Mouse (Mus musculus) CH12F3 (cell line): ENCODE data around the gene Vangl2.
"Not testable (repeated sequence)": the region's sequence is repeated elsewhere in the genome, so short reads cannot be mapped to it uniquely, and the experiment has no call there.

ENCODE experiments used
- in situ Hi-C: fragments of 300-500 bp; cut with MboI; formaldehyde crosslinking; loops from 2 replicates; pipeline ENCODE4 v1.14.3; 2020; ENCODE audit warnings: low sequenced_read_pairs

Vangl2 gene

DNA sequence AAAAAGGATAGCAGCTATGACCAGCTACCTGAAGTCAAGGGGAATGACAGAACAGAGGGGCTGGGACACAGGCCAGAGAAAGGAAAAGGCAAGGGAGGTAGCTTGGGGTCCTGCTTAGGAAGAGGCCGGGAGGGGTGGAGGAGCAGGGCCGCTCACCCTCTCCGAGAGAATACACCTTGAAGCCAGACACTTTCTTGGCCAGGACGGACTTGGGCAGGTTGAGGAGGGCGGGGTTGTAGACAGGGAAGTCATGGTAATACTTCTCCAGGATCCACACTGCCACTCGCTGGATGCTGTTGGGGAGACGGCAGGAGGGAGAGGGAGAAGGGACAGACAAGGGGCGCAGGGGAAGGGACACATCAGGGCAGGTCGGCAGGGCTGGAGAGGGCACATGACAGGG lies 19.9 kb downstream of the Vangl2 start:
- in situ Hi-C loops, result no loop called here

DNA sequence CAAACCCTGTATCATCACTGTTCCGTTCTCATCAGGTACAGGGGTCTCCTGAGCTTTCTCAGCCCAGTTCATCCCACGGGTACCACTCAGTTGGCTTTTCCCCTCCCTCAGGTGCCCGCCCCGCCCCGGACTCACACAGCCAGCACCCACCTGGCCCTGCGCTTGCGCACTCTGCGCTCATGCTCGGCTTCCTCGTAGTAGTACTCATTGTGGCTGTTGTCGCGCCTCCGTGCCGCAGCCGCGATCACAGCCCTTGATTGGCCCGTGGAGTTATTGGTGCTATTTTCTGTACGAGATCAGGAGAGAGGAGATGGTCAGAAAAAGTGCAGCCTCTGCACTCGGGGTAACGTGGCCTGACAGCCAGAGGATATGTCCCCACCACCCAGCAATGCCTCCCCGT lies 20.5 kb downstream of the Vangl2 start:
- in situ Hi-C loops, result no loop called here

DNA sequence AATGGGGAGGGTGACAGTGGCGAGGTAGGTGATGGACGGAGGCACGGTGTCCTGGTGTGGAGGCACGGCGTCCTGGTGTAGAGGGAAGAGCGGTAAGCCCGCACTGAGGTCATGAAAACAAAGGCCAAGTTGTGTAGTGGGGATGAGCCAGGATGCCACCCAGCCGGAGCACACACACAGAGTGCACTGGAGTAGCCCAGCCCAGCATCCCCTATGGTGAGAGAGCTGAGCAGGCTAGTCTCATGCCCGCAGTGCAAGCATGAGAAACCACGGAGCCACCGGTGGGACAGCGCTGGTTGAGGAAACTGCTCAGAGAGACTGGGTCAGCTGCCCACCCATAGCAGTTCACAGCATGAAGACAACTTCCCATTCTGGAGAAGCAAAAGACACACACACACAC lies 26.6 kb downstream of the Vangl2 start:
- in situ Hi-C loops, result no loop called here

DNA sequence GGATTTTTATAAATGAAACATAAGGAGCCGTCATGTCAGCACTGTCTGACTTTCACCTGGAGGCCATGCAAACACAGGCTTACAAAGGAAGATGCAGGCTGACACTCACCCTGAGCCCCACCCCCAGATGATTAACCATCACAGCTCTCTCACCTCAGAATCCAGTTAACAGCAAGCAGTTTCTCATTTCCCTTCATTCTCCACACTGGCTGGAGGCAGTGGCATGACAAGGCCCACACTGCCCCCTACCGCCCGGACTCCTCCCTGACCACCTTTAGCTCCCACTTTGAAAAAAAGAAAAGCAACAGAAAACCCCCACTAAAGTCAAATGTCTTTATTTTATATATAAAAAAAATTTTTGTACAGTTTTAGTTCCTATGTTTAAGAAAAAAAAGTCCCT lies 27.6 kb downstream of the Vangl2 start:
- in situ Hi-C loops, result no loop called here

DNA sequence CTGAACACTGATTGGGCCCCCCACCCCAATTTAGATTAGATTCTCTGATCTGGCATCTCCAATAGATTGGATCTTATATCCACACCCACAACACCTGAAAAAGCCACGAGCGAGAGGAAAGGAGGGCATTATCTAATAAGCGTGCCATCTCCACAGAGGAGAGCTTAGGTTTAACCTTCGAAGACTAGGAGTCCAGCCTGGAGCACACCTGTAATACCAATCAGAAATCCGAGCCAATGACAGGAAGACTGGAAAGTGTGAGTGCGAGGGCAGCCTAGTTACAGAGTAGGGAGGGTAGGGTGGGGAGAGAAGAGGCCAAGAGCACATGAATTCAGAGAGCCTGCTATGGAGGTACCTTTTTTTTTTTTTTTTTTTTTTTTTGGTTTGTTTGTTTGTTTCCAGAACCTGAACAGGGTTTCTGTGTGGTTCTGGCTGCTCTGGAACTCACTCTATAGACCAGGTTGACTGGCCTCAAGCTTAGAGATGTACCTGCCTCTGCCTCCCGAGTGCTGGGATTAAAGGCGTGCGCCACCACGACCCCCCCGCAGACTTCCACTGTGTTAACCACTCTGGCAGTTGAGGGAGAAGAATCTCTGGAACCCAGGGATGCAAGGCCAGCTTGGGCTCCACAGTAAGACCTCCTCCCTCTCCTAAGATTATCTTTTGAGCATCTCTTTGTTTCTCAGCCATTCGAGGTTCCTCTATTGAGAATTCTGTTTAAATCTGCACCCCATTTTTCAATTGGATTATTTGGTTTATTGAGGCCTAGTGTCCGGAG lies 29.2 kb downstream of the Vangl2 start:
- in situ Hi-C loops, result loop anchor here (5.0 kb wide), 1 partner anchor 182 kb away; no protein-coding TSS in a partner anchor

DNA sequence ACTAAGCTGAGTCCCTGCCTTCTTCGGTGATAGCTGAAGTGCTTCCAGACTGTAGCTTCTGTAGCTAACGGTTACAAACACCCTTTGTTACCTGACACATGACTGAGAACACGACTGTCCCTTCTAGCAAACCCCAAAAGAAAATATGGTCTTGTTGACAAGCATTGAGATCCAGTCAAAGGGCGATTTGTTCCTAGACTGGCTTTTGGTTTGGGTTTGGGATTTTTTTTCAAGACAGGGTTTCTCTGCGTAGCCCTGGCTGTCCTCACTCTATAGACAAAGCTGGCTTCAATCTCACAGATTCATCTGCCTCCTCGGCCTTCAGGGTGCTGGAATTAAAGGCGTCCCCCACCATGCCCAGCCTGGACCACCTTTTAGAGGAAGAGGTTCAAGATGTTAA lies 31.5 kb downstream of the Vangl2 start:
- in situ Hi-C loops, result loop anchor here (5.0 kb wide), 1 partner anchor 179 kb away; no protein-coding TSS in a partner anchor

DNA sequence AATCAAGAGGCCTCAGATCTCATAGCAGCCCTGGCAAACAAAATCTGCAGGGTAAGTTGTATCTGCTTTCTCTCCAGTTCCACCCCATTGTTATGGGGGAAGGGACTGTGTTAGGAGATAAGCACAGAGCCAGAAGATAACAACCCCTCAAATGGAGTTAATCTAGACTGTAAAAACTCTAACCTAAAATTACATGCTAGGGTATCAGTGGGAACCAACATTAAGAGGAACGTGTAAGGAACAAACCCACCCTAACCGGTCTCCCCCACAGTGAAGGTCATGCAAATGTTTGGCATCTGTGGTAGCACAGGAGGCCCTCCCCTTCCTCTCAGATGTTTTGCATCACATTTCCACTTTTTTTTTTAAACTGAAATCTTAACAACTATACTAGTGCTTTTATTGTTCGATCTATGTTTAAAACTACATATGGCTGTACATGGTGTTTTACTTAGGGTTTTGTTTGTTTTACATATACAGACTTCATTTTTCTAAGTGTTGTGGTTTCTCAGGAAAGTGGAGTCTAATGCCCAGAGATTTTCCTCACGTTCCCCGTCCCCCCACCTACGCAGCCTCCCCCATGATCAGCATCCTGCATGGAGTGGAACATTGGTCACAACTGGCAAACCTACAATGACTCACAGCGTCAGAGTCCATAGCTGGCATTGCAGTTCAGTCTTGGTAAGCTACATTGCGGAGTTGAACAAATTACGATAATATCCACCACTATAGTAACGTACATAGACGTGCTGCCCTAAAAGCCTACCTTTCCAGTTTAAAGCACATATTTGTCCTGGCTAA lies 33.1 kb downstream of the Vangl2 start:
- in situ Hi-C loops, result loop anchor here (5.0 kb wide), 1 partner anchor 178 kb away; no protein-coding TSS in a partner anchor

DNA sequence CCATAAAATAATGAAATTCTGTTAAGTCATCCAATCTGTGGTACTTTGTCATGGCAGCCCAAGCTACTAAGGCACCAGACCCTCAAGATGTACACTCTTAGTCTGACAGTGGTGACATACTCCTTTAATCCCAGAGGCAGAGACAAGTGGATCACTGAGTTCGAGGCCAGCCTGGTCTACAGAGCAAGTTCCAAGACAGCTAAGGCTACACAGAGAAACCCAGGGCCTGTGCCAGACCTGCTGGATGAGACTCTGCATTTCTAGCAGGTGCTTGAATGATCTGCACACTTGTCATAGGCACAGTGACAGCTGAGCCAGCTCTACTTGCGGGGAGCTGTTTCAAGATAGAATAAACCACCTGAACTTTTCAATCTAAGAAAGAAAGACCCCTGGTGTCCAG lies 33.7 kb downstream of the Vangl2 start:
- in situ Hi-C loops, result no loop called here

DNA sequence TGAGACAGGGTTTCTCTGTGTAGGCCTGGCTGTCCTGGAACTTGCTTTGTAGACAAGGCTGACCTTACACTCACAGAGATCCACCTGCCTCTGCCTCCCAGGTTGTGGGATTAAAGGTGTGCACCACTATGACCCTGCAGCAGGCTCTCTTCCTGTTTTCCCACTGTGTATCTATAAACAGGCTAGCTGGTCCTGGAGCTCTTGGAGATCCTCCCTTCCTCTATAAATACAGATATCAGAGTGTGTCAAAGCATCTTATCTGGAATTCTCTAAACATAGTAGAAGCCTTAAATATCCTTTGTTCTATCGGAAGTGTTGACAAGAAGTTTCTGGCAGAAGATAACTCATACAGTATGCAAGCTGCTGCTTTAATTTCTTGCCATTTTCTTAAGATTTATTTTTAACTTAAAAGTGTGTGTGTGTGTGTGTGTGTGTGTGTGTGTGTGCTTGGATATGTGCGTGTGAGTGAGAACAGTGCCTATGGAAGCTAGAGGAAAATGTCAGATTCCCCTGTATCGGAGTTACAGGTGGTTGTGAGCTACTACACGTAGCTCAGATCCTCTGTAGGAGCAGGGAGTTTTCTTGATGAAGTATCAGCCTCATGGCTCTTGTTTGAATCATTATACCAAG lies 35.2 kb downstream of the Vangl2 start:
- in situ Hi-C loops, result no loop called here

DNA sequence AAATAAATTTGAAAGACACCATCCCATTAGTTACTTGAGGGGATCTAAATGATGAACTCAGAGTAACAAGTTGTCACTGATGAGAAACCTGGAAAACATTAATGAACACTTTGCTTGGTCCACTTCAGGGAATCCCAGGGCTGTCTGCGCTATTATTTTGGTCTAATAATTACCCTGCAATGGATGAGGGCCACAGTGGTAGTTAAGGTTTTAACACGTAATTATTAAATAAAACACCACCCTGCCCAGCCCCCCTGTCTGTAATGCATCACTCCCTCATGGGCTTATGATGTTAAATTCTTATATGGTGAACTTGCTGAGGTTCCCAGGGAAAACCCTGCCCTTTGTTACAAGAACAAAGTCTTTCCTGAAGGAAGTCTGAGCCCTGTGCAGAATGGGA lies 36.4 kb downstream of the Vangl2 start:
- in situ Hi-C loops, result no loop called here

DNA sequence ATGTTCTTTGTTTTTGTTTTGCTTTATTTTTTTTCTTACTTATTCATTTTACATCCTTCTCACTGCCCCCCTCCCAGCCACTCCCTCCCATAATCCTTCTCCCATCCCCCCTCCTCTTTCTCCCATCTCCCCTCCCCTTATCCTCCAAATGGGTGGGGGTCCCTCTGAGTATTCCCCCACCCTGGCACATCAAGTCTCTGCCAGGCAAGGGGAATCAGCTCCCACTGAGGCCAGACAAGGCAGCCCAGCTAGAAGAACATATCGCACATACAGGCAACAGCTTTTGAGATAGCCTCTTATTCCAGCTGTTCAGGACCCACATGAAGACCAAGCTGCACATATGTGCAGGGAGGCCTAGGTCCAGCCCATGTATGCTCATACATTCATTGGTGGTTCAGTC lies 44.1 kb downstream of the Vangl2 start:
- in situ Hi-C loops, result no loop called here

DNA sequence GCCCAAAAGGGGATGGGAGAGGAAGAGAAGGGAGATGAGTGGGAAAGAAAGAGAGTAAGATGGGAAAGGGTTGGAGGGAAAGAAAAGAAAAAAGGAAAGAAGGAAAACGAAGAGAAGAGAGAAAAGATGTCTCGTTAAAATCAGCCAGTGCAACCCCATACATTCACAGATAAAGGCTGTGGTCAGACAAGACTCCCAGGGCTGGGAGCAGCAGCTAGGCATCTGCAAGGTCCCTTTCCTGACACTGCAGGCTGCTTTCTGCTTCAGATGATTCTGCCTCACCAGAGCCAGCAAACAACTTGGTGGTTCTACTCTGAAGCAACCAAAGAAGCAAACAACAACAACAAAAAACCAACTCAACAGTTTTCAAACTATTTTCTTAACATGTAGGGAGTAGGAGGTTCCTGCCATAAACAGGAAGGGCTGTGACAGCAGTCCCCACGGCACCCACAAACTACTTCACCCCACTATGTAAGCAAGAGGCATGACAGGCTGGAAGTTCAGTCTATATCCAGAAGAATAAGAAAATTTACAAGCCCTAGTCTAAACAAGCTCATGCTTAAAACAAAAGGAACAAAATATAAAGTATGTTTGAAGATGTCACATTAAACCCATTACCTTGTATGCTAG lies 44.8 kb downstream of the Vangl2 start:
- in situ Hi-C loops, result no loop called here

DNA sequence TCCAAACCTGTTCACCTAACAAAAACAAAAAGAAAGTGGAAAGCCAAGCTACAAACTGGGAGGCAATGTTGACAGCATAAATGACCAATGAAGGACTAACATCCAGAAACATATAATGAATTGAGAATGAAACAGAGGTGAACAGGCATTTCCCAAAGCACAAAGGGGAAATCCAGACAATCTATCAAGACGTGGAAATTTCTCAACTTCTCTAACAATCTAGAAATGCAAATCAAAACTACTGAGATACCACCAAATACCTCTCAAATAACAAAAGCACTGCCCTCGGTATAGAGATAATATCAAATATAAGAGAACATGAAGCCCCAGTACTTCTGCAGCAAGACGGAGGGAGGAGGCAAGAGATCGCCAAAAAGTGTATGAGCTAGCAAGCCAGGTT lies 45.5 kb downstream of the Vangl2 start:
- in situ Hi-C loops, result no loop called here

DNA sequence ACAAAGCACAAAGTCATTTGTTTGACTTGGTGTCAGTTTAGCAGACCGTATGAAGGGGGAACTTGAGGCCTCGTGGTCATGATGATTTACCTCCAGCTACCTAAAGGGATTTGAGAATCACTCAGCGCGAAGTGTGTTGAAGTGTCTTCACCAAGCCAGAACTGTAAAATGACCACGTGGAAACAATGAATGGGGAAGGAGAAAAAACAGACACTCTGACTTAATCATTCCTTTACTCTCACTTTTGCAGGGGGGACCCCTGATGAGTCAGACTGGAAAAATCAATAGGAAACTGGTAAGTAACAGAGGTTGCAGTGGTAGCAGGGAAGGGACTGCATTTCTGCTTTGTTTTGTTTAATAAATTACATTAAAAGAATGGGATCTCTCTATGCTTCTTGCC lies 46.1 kb downstream of the Vangl2 start:
- in situ Hi-C loops, result no loop called here

DNA sequence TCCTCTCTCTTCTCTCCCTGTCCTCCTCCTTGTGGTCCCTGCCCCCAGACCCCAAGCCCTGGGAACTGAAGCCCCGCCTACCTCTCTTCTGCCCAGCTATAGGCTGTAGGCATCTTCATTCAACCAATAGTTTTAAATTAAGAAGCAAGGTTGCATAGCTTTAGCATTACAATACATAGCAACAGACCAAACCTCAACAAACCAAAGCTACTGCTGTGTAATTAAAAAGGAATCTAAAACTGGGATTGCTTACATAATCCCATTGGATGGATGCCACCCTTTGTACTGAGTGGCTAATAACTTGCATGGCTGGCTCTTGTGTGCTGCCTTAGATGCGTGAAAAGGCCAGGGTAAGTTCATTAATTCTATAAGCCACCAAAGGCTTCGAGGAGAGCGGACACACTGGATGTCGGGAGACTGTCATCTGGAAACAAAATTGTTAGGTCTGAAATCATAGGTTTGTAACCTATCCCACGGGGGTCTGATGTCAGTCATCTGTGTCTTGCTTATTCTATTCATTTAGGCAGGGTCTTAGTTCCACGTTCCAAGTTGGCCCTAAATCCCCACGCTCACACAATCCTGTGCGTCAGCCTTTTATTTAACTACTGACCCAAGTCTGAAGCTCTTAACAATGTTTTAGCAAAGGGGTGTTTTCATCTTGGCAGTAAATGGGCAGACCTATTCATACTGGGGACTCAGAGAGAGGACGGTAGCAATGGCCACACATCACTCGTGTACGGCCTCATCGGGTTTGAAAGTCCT lies 48.1 kb downstream of the Vangl2 start:
- in situ Hi-C loops, result no loop called here

DNA sequence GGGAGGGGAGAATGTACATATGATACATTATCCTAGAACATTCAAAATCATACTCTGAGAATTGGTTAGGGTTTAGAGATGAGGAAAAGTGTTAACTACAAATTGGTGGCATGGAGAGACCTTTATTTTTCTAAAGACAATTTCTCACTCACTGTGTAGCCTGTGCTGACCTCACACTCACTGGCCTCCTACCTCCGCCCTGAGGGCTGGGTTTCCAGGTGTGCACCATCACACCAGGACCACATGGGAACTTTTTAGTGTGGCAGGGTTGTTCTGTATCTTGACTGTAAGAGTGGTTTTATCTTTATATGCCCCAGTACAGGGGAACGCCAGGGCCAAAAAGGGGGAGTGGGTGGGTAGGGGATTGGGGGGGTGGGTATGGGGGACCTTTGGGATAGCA lies 50.4 kb downstream of the Vangl2 start:
- in situ Hi-C loops, result no loop called here

DNA sequence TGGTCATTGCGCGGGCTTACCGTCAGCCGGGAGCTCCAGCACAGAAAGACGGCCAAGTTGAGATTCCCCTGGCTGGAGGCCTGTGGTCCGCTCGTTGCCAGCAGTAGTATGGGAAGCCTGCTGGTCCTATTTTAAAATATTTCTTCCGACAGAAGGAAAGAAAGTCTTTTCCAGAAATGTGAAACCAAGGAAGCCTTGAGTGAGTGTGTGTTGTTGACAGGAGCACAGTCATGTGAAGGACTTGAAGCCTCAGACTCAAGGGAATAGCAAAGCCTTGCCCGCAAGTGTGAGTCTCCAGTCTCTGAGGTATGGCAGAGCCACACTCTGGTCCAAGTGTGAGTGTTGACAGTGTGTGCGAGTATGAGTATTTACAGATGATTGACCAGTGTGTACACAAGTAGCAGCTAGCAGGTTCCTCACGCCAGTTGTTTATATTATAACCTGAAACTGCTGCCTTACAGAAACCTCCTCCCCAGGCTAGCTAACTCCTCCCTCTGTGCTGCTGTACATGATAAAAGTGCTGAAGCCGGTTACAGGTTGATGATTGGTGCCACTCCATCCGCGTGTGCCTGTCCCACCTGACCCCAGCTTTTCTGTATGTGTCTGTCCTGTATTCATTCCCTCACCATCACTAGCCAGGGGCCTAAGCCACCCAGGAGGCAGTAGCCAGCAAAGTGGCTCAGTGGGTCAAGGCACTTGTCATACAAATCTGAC lies 51.3 kb downstream of the Vangl2 start:
- in situ Hi-C loops, result no loop called here

DNA sequence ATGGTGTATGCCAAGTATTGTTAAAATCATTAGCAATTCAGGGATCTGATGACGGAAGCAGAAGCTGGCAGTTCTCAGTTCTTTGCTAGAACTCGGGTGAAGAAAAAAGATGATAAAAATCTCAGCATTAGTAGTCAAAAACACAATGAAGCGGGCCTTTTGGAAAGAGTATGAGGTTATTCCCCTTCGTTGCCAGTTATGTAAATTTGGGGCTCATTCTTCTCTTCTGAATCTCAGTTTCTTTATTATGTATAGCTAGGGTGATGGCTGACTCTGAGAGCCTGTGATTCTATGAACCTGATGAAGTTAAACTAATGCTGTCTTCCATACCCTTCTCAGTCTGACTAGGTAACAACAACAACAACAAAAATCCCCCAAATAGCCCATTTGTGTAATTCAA lies 52.4 kb downstream of the Vangl2 start:
- in situ Hi-C loops, result no loop called here

DNA sequence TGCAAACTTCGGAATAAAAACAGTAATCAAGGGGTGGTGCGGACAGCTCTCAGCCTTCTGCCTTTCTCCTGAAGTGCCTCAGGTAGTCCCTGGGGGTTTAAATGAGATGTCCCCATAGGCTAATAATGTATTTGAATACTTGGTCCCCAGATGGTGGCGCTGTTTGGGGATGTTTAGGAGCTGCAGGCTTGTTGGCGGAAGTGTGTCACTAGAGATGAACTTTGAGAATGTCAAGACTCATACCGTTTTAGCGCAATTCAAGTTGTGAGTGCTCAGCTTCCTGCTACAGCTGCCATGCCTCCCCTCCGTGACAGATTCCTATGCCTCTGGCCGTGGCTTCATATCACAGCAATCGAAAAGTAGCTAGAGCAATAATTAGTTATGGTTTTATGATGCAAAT lies 52.9 kb downstream of the Vangl2 start:
- in situ Hi-C loops, result no loop called here

DNA sequence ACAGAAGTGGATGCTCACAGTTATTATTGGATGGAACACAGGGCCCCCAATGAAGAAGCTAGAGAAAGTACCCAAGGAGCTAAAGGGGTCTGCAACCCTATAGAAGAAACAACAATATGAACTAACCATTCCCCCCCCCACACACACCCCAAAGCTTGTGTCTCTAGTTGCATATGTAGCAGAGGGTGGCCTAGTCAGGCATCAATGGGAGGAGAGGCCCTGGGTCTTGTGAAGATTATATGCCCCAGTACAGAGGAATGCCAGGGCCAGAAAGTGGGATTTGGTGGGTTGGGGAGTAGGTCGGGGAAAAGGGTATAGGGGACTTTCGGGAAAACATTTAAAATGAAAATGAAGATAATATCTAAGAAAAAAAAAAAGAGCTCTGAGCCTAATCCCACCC lies 53.9 kb downstream of the Vangl2 start:
- in situ Hi-C loops, result not testable (repeated sequence)
